Mouse (Mus musculus): Measurements from ENCODE around the gene Lat2. TPM values are rescaled to one million over a fixed set of nuclear protein-coding genes. Genes with fewer than 3 reads are reported as not detected.

Lat2 gene
- polyA plus RNA-seq, 1 experiment from 2014 or later, result 2.6 TPM

DNA sequence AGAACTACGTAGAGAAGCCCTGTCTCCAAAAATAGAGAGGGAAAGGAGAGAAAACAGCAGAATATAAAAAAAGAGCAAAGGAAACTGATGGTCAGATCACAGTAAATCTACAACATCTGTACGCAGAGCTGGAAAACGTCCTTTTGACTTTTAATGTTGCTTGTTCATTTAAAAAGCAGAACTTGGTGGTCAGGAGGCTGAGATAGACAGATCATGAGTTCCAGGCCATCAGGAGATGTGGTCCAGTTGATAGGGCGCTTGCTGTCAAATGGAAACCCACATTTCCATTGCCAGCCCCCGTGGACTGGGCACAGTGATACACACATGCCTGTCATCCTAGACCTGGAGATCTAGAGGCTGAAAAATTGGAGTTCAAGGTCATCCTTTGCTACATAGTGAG, 30.0 kb downstream of the Lat2 start:
- Histone ChIP-seq H3K27ac (replicated peaks) (0 out of 2 replicates have a peak overlapping the region, but pooled peaks have one; percentile 69), H3K4me3 (replicated peaks) (no peak overlapping the region)
- no peak for ATAC-seq (ENCODE audit: insufficient read depth)

DNA sequence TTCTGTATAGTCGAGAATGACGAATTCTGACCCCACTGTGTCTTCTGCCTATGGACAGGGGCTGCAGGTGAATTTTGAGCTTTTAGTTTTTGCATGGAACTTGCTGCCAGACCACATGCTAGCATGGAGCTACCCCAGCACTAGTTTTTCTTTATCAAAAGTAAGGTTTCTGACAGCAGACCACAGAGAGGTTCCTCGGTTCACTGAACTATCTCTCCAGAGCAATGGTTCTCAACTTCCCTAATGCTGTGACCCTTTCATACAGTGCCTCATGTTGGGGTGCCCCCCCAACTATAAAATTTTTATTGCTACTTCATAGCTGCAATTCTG, 31.0 kb downstream of the Lat2 start:
- 20% methylated on average over 3 of the region's 3 CpGs for WGBS (ENCODE audit: insufficient replicate concordance)
- no peak for ATAC-seq (ENCODE audit: insufficient read depth)
- H3K36me3 ChIP-seq (replicated peaks), result peaks cover 25% of the 10 kb centered on the region
- H3K4me2 ChIP-seq, result peak overlapping the region; percentile 84
- H3K9ac ChIP-seq, result peak overlapping the region; percentile 93
- peak overlapping the region; percentile 97 for H3K4me3 ChIP-seq (replicated peaks)
- H3K27ac ChIP-seq (replicated peaks), result peak overlapping the region; percentile 69
- peaks cover 32% of the 10 kb centered on the region for H3K4me1 ChIP-seq (replicated peaks)
- H3K27me3 ChIP-seq, result no peaks in the 10 kb centered on the region
- no peaks in the 10 kb centered on the region for H3K9me3 ChIP-seq (replicated peaks)

More for the DNA sequence above, 30.0 kb downstream of the Lat2 start:
- peak overlapping the region; percentile 84 for H3K4me2 ChIP-seq
- peaks cover 35% of the 10 kb centered on the region for H3K4me1 ChIP-seq (replicated peaks)
- no peaks in the 10 kb centered on the region for H3K9me3 ChIP-seq (replicated peaks)
- peaks cover 30% of the 10 kb centered on the region for H3K36me3 ChIP-seq (replicated peaks)
- 30% methylated on average over 5 of the region's 5 CpGs for WGBS (ENCODE audit: insufficient replicate concordance)
- H3K9ac ChIP-seq, result peak overlapping the region; percentile 93; the same call in 1 of the 2 replicates
- no peaks in the 10 kb centered on the region for H3K27me3 ChIP-seq

DNA sequence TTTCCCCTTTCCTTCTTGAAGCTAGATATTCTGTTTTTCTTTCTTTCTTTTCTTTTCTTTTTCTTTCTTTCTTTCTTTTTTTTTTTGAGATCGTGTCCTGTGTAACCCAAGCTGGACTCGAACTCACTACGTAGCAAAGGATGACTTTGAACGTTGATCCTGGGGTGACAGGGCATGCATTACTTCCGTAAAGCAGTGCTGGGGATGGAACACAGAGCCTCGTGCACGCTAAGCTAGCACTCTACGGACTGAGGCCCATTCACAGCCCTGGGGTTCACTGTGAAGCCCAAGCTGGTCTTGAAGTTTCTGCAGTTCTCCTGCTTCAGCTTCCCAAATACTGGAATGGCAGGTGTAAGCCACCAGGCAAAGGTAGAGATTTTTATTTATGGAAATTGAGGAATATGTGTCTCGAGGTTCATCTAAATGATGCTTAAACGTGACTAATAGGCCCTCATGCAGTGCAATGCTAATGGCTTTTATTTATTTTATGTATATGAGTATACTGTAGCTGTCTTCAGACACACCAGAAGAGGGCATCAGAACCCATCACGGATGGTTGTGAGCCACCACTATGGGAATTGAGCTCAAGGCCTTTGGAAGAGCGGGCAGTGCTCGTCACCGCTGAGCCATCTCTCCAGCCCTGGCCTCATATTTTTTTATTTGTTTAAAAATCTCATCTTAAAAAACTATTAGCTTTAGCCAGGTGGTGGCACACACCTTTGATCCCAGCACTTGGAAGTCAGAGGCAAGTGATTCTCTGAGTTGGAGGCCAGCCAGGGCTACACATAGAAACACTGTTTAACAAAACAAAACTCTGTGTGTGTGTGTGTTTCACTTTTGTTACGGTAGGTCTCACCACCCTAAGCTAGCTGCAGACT, 31.6 kb downstream of the Lat2 start:
- Histone ChIP-seq H3K9ac (peak overlapping the region; percentile 93), H3K27ac (replicated peaks) (peak overlapping the region; percentile 82), H3K4me1 (replicated peaks) (peaks cover 28% of the 10 kb centered on the region), H3K4me2 (peak overlapping the region; percentile 84), H3K27me3 (no peaks in the 10 kb centered on the region), H3K4me3 (replicated peaks) (peak overlapping the region; percentile 97), H3K36me3 (replicated peaks) (peaks cover 21% of the 10 kb centered on the region), H3K9me3 (replicated peaks) (no peaks in the 10 kb centered on the region)
- no peak for ATAC-seq (ENCODE audit: insufficient read depth)
- 14% methylated on average over 15 of the region's 15 CpGs for WGBS (ENCODE audit: insufficient replicate concordance)

DNA sequence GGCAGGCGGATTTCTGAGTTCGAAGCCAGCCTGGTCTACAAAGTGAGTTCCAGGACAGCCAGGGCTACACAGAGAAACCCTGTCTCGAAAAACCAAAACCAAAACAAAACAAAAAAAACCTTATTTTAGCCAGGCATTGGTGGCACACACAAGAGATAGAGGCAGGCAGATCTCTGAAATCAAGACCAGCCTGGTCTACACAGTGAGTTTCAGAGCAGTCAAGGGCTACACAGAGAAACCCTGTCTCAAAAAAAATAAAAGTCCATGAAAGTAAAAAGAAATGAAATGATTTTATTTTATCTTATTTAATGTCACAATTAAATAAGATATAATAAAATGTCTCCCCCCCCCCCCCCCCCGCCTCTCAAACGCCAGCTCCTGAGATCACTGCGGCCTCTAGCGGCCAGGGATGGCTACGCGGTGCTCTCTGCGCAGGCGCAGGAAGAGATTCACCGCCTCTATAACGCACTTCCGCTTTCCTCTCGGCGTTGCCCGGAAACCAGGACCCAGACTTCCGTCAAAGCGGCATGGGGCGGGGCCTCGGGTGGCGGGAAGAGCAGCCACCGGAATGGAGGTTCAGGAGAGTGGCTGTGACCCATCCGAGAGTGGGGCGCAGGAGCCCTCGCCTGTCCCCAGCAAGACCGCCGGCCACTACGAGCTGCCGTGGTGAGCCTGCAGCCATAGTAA, 32.5 kb downstream of the Lat2 start:
- H3K27ac ChIP-seq (replicated peaks), result peak overlapping the region; percentile 82
- H3K9ac ChIP-seq, result peak overlapping the region; percentile 93

DNA sequence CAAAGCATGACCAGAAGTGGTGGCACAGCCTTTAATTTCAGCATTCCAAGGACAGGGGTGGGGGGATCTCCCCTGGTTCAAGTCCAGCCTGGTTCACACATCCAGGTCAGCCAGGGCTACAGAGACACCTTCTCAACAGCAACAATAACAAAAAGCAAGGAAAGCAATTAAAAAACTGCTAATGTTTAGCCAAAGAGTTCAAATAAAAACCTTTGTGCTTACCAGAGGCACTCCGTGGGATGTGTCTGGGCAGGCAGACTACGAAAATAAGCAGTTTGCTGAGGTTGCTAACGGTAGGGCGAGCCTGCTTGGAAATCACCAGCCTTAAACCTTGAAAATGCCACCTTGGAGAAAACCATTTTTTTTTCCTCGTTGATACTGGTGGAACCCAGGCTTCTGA, 33.7 kb downstream of the Lat2 start, which contains the start of gene Rfc2:
Gene Rfc2, plus strand, starts transcription at position 221 of the 400 bp plus-strand sequence.
- Histone ChIP-seq H3K27ac (replicated peaks) (0 out of 2 replicates have a peak within 1 kb of the TSS, but pooled peaks have one; percentile 6), H3K4me2 (peak within 1 kb of the TSS; percentile 84)
- ATAC-seq (ENCODE audit: insufficient read depth), result no peak

More for the DNA sequence above, 32.5 kb downstream of the Lat2 start:
- H3K4me2 ChIP-seq, result peak overlapping the region; percentile 84
- peaks cover 15% of the 10 kb centered on the region for H3K36me3 ChIP-seq (replicated peaks)
- H3K27me3 ChIP-seq, result no peaks in the 10 kb centered on the region
- 7% methylated on average over 29 of the region's 30 CpGs for WGBS (ENCODE audit: insufficient replicate concordance)
- peaks cover 28% of the 10 kb centered on the region for H3K4me1 ChIP-seq (replicated peaks)
- peak overlapping the region; percentile 97 for H3K4me3 ChIP-seq (replicated peaks)
- no peaks in the 10 kb centered on the region for H3K9me3 ChIP-seq (replicated peaks)
- peak; percentile 90 for ATAC-seq (ENCODE audit: insufficient read depth)

DNA sequence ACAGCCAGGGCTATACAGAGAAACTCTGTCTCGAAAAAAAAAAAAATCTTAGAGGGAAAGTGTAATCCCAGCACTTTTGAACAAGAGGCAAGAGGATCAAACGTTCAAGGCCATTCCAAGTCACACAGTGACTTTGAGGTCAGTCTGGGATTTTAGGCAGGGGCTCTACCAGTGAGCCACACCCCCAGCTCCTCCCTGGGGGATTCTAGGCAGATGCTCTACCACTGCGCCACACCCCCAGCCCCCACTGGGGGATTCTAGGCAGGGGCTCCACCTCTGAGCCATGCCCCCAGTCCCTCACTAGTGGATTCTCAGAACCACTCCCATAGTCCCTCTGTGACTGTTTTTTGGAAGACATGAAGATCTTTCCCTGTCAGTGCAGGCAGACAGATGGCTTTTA, 35.7 kb downstream of the Lat2 start:
- Histone ChIP-seq H3K4me2 (no peak overlapping the region), H3K9me3 (replicated peaks) (no peaks in the 10 kb centered on the region), H3K36me3 (replicated peaks) (no peaks in the 10 kb centered on the region), H3K4me3 (replicated peaks) (no peak overlapping the region), H3K4me1 (replicated peaks) (peaks cover 33% of the 10 kb centered on the region), H3K27ac (replicated peaks) (no peak overlapping the region), H3K27me3 (no peaks in the 10 kb centered on the region), H3K9ac (no peak overlapping the region)
- no peak for ATAC-seq (ENCODE audit: insufficient read depth)
- WGBS (ENCODE audit: insufficient replicate concordance), result 48% methylated on average over 3 of the region's 3 CpGs

More for the DNA sequence above, 33.7 kb downstream of the Lat2 start, which contains the start of gene Rfc2:
- WGBS (ENCODE audit: insufficient replicate concordance), result 70% methylated on average over 5 of the region's 5 CpGs
- Histone ChIP-seq H3K9me3 (replicated peaks) (no peaks in the 10 kb centered on the region), H3K4me3 (replicated peaks) (no peak within 1 kb of the TSS), H3K9ac (no peak within 1 kb of the TSS), H3K4me1 (replicated peaks) (peaks cover 39% of the 10 kb centered on the region), H3K27me3 (no peaks in the 10 kb centered on the region), H3K36me3 (replicated peaks) (0 out of 2 replicates have a peak, but pooled peaks cover 5% of the 10 kb centered on the region)

DNA sequence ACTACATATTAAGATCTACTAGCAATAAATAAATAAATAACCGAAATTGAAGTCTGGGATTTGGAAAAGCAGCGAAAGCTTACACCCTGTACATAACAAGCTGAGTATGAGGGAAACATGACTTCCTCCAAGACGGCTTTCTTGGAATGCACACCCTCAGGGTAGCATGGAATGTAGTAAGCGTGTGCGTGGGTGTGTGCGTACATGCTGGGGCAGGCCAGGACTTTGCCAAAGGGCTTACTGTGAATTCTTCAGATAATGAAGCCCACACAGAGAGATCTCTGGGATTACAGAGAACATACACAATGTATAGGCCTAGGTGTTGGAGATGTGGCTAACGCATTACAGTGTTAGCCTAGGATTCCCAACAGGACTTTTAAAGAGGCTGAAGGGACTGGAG, 37.3 kb downstream of the Lat2 start:
- Histone ChIP-seq H3K27ac (replicated peaks) (no peak overlapping the region), H3K4me1 (replicated peaks) (peaks cover 29% of the 10 kb centered on the region), H3K36me3 (replicated peaks) (no peaks in the 10 kb centered on the region), H3K27me3 (no peaks in the 10 kb centered on the region), H3K4me2 (no peak overlapping the region), H3K4me3 (replicated peaks) (no peak overlapping the region), H3K9ac (no peak overlapping the region), H3K9me3 (replicated peaks) (no peaks in the 10 kb centered on the region)
- ATAC-seq (ENCODE audit: insufficient read depth), result no peak
- 78% methylated on average over 7 of the region's 7 CpGs for WGBS (ENCODE audit: insufficient replicate concordance)

DNA sequence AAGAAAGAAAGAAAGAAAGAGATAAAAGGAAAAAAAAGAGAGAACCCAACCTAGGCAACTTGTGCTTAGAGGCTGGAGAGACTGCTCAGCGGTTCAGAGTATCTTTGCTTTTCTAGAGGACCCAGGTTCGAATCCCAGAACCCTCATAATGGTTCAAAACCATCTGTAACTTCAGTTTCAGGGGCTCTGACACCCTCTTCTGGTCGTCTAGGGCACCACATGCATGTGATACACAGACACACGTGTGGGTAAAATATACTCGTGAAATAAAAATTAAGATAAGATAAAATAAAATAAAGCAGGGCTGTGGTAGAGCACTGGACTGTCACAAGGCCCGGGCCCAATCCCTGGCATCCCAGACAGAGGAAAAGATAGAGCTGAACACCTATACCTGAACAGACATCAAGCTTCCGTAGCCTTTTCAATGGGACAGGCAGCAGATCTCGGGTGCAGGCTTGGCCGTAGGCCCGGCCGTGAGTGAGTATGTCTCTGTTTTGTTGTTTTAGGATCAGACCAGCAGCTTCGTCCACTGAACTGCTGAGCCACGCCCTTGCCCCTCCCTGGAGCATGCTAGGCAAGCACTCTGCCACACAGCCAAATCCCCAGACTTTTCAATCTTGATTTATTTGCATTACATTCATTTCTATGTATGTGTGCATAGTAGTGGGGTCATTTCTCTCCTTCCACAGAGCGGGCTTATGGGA, 38.2 kb downstream of the Lat2 start:
- no peak for ATAC-seq (ENCODE audit: insufficient read depth)
- Histone ChIP-seq H3K4me1 (replicated peaks) (peaks cover 37% of the 10 kb centered on the region), H3K27me3 (no peaks in the 10 kb centered on the region), H3K4me3 (replicated peaks) (no peak overlapping the region), H3K9ac (no peak overlapping the region), H3K36me3 (replicated peaks) (no peaks in the 10 kb centered on the region), H3K27ac (replicated peaks) (no peak overlapping the region), H3K9me3 (replicated peaks) (no peaks in the 10 kb centered on the region), H3K4me2 (no peak overlapping the region)
- 57% methylated on average over 14 of the region's 14 CpGs for WGBS (ENCODE audit: insufficient replicate concordance)

DNA sequence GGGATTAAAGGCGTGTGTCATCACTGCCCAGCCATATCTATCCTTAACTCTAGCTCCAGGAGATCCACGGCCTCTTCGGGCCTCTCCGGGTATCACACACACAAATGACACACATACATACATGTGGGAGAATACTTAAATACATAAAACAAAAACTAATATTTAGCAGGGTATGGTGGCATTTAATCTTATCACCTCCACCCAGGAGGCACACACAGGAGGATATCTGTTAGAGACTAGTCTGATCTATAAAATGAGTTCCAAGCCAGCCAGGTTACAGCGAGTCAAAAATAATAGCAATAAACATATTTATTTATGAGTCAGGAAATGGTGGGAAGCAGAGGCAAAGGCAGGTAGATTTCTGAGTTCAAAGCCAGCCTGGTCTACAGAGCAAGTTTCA, 39.0 kb downstream of the Lat2 start:
- Histone ChIP-seq H3K27ac (replicated peaks) (peak overlapping the region; percentile 14; the same call in 1 of the 2 replicates), H3K4me2 (no peak overlapping the region), H3K27me3 (no peaks in the 10 kb centered on the region), H3K4me3 (replicated peaks) (no peak overlapping the region), H3K36me3 (replicated peaks) (no peaks in the 10 kb centered on the region), H3K9me3 (replicated peaks) (no peaks in the 10 kb centered on the region), H3K9ac (no peak overlapping the region), H3K4me1 (replicated peaks) (peaks cover 43% of the 10 kb centered on the region)
- ATAC-seq (ENCODE audit: insufficient read depth), result no peak
- 66% methylated on average over 5 of the region's 5 CpGs for WGBS (ENCODE audit: insufficient replicate concordance)

DNA sequence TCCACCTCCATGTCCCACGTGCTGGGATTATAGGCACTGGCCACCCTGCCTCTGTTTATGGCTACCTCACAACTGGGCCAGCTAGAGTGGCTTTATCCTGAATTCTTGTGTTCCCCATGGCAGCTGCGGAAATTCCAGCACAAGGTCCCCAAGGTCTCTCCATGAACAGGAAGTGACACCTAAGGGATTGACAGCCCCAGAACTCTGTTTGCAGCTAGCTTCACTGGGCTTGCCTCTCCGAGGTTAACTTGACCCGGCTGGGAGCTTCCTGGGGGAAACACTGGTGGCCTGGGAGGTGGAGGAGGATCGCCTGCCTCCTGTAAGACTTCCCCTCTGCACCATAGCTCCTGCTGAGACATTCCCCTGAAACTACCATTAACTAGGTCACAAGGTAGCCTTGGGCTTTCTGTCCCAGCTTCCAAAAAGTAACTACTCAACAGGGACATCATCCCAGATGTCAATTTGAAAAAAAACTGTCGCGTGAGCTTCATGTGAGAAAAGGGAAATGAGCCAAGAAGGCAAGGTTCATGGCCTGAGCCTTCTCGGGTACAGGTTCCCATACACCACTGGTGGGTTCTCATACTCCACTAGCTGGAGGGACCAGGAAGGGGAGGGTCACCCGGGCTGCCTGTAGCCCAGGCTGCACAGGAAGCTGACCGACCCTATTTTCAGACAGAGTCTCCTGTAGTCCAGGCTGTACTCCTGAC, 42.2 kb downstream of the Lat2 start:
- no peak for ATAC-seq (ENCODE audit: insufficient read depth)

More for the DNA sequence above, 42.2 kb downstream of the Lat2 start:
- peak overlapping the region; percentile 39; the same call in 1 of the 2 replicates for H3K9ac ChIP-seq
- 26% methylated on average over 10 of the region's 10 CpGs for WGBS (ENCODE audit: insufficient replicate concordance)
- peak overlapping the region; percentile 80 for H3K4me2 ChIP-seq
- no peaks in the 10 kb centered on the region for H3K36me3 ChIP-seq (replicated peaks)
- H3K27ac ChIP-seq (replicated peaks), result peak overlapping the region; percentile 64; the same call in 1 of the 2 replicates
- no peaks in the 10 kb centered on the region for H3K9me3 ChIP-seq (replicated peaks)
- H3K4me3 ChIP-seq (replicated peaks), result peak overlapping the region; percentile 54
- no peaks in the 10 kb centered on the region for H3K27me3 ChIP-seq
- peaks cover 46% of the 10 kb centered on the region for H3K4me1 ChIP-seq (replicated peaks)

All from liver, embryonic 15.5 days (tissue).